Mouse (Mus musculus): Measurements from ENCODE around the gene Myof. TPM values are rescaled to one million over a fixed set of nuclear protein-coding genes. Genes with fewer than 3 reads are reported as not detected.

Gene Myof
- polyA plus RNA-seq, 1 experiment = 4.8 TPM

DNA sequence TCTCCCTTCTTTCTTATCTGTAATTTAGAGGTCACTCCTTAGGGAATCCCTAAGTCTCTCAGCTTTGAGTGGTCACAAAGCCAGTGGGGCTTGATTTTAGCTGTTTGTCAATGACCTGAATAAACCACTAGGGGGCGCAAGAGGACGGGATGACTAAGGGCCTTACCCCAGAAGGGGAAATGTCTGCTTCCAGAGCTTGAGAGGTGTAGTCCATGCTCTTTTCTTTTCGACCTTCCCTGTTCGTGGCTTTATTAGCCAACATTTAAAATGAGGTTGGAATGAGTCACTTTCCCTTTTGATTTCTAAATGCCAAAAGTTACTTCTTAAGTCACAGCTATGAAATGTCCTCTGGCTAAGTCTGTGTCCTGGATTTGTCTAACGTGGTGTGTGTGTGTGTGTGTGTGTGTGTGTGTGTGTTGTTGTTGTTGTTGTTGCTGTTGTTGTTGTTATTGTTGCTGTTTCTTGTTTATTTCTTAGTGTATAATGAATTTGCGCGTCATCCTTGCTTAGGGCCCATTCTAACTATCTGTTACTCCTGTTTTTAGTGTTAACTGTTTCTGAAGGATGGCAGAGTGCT is 87.9 kb downstream of the Myof start:
- no peak overlapping the region for H3K4me3 ChIP-seq (ENCODE audit: low read depth, low read length)
- no peaks in the 10 kb centered on the region for H3K36me3 ChIP-seq (ENCODE audit: control insufficient read depth, insufficient read depth, low read length)
- peak overlapping the region; percentile 52 for H3K27ac ChIP-seq (ENCODE audit: insufficient read depth, low read depth, low read length)
- TF ChIP-seq POLR2A (IDR thresholded peaks at IDR 0.05; ENCODE audit: low read depth, low read length) = no peak
- peak; percentile 81; the same call in 1 of the 2 replicates for TF ChIP-seq CTCF (IDR thresholded peaks at IDR 0.05; ENCODE audit: extremely low read depth, insufficient read length, insufficient replicate concordance, low read depth, low read length)
- WGBS = 31% methylated on average over 7 of the region's 7 CpGs
- H3K4me1 ChIP-seq (ENCODE audit: control insufficient read depth, insufficient read depth, insufficient read length, low read length) = no peaks in the 10 kb centered on the region
- no peaks in the 10 kb centered on the region for H3K27me3 ChIP-seq (ENCODE audit: control insufficient read depth, insufficient read depth, low read length)

- Histone ChIP-seq H3K27ac (ENCODE audit: insufficient read depth, low read depth, low read length) (no peak overlapping the region), H3K36me3 (ENCODE audit: control insufficient read depth, insufficient read depth, low read length) (no peaks in the 10 kb centered on the region; the same call in 1 of the 2 replicates), H3K4me1 (ENCODE audit: control insufficient read depth, insufficient read depth, insufficient read length, low read length) (no peaks in the 10 kb centered on the region), H3K27me3 (ENCODE audit: control insufficient read depth, insufficient read depth, low read length) (no peaks in the 10 kb centered on the region), H3K4me3 (ENCODE audit: low read depth, low read length) (no peak overlapping the region)
- no peak for TF ChIP-seq CTCF (IDR thresholded peaks at IDR 0.05; ENCODE audit: extremely low read depth, insufficient read length, insufficient replicate concordance, low read depth, low read length)
- TF ChIP-seq POLR2A (IDR thresholded peaks at IDR 0.05; ENCODE audit: low read depth, low read length) = no peak
- 78% methylated on average over 5 of the region's 5 CpGs for WGBS
These were observed 88.6 kb downstream of the Myof start for GRCm38 (mm10) chr19:37954772-37955171.

DNA sequence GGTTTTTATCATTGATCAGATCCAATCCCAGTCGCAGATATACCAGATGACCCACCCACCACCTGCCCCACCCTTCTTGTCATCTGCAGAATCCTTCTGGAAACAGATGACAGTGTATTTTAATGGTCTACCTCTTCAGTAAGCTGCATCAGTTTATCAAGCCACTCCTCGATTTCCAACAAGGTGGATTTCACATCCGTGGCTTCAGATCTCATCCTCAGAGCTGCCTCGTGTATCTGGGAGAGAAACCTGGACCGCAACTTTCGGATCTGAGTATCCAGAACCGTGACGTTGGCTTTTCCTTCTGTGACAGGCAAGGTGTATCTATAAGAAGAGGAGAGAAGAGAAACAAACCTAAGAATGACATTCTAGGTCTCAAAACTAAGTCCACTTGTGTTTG is 89.1 kb downstream of the Myof start:
- Histone ChIP-seq H3K27ac (ENCODE audit: insufficient read depth, low read depth, low read length) (no peak overlapping the region), H3K27me3 (ENCODE audit: control insufficient read depth, insufficient read depth, low read length) (no peaks in the 10 kb centered on the region), H3K4me1 (ENCODE audit: control insufficient read depth, insufficient read depth, insufficient read length, low read length) (no peaks in the 10 kb centered on the region), H3K36me3 (ENCODE audit: control insufficient read depth, insufficient read depth, low read length) (no peaks in the 10 kb centered on the region; the same call in 1 of the 2 replicates), H3K4me3 (ENCODE audit: low read depth, low read length) (no peak overlapping the region)
- TF ChIP-seq POLR2A (IDR thresholded peaks at IDR 0.05; ENCODE audit: low read depth, low read length) (no peak), CTCF (IDR thresholded peaks at IDR 0.05; ENCODE audit: extremely low read depth, insufficient read length, insufficient replicate concordance, low read depth, low read length) (no peak)
- WGBS = 76% methylated on average over 8 of the region's 8 CpGs

DNA sequence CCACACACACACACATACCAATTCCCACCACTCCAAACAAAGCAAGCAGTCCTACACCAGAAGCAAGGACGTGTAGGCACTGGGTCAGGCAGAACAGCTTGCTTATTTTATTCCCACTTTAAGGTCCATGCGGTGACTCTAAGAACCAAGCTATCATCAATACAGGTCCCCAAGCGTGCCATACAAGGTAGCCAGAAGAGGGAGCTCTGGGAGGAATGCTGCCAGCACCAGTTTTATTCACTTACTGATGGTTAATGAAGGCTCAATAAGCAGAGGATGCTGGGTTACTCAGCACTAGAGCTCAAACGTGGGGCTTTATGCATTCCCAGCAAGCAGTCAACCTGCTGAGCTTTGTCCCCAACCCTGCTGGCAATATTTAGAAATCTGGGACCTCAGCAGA is 96.7 kb downstream of the Myof start:
- H3K36me3 ChIP-seq (ENCODE audit: control insufficient read depth, insufficient read depth, low read length) = no peaks in the 10 kb centered on the region; the same call in 1 of the 2 replicates
- no peak overlapping the region for H3K4me3 ChIP-seq (ENCODE audit: low read depth, low read length)
- H3K4me1 ChIP-seq (ENCODE audit: control insufficient read depth, insufficient read depth, insufficient read length, low read length) = no peaks in the 10 kb centered on the region
- no peak overlapping the region for H3K27ac ChIP-seq (ENCODE audit: insufficient read depth, low read depth, low read length)
- WGBS = 29% methylated on average over 4 of the region's 4 CpGs
- no peaks in the 10 kb centered on the region for H3K27me3 ChIP-seq (ENCODE audit: control insufficient read depth, insufficient read depth, low read length)
- TF ChIP-seq CTCF (IDR thresholded peaks at IDR 0.05; ENCODE audit: extremely low read depth, insufficient read length, insufficient replicate concordance, low read depth, low read length) = no peak
- no peak for TF ChIP-seq POLR2A (IDR thresholded peaks at IDR 0.05; ENCODE audit: low read depth, low read length)

GRCm38 (mm10) chr19:37946053-37946452 is 97.3 kb downstream of the Myof start:
- Histone ChIP-seq H3K27me3 (ENCODE audit: control insufficient read depth, insufficient read depth, low read length) (no peaks in the 10 kb centered on the region), H3K36me3 (ENCODE audit: control insufficient read depth, insufficient read depth, low read length) (peaks cover 1% of the 10 kb centered on the region; the same call in 1 of the 2 replicates), H3K4me3 (ENCODE audit: low read depth, low read length) (no peak overlapping the region), H3K4me1 (ENCODE audit: control insufficient read depth, insufficient read depth, insufficient read length, low read length) (no peaks in the 10 kb centered on the region), H3K27ac (ENCODE audit: insufficient read depth, low read depth, low read length) (no peak overlapping the region)
- WGBS = 75% methylated on average over 8 of the region's 8 CpGs
- TF ChIP-seq POLR2A (IDR thresholded peaks at IDR 0.05; ENCODE audit: low read depth, low read length) (no peak), CTCF (IDR thresholded peaks at IDR 0.05; ENCODE audit: extremely low read depth, insufficient read length, insufficient replicate concordance, low read depth, low read length) (no peak)

- no peak overlapping the region for H3K4me3 ChIP-seq (ENCODE audit: low read depth, low read length)
- WGBS = 83% methylated on average over 10 of the region's 10 CpGs
- H3K4me1 ChIP-seq (ENCODE audit: control insufficient read depth, insufficient read depth, insufficient read length, low read length) = no peaks in the 10 kb centered on the region
- 0 out of 2 replicates have a peak, but pooled peaks cover 1% of the 10 kb centered on the region for H3K36me3 ChIP-seq (ENCODE audit: control insufficient read depth, insufficient read depth, low read length)
- H3K27ac ChIP-seq (ENCODE audit: insufficient read depth, low read depth, low read length) = no peak overlapping the region
- TF ChIP-seq POLR2A (IDR thresholded peaks at IDR 0.05; ENCODE audit: low read depth, low read length) (no peak), CTCF (IDR thresholded peaks at IDR 0.05; ENCODE audit: extremely low read depth, insufficient read length, insufficient replicate concordance, low read depth, low read length) (no peak)
- no peaks in the 10 kb centered on the region for H3K27me3 ChIP-seq (ENCODE audit: control insufficient read depth, insufficient read depth, low read length)
These were observed 104.2 kb downstream of the Myof start for GRCm38 (mm10) chr19:37939203-37939602.

GRCm38 (mm10) chr19:37937092-37937491 is 106.3 kb downstream of the Myof start:
- Histone ChIP-seq H3K4me1 (ENCODE audit: control insufficient read depth, insufficient read depth, insufficient read length, low read length) (no peaks in the 10 kb centered on the region), H3K36me3 (ENCODE audit: control insufficient read depth, insufficient read depth, low read length) (0 out of 2 replicates have a peak, but pooled peaks cover 1% of the 10 kb centered on the region), H3K27me3 (ENCODE audit: control insufficient read depth, insufficient read depth, low read length) (no peaks in the 10 kb centered on the region), H3K27ac (ENCODE audit: insufficient read depth, low read depth, low read length) (no peak overlapping the region), H3K4me3 (ENCODE audit: low read depth, low read length) (no peak overlapping the region)
- TF ChIP-seq POLR2A (IDR thresholded peaks at IDR 0.05; ENCODE audit: low read depth, low read length) (no peak), CTCF (IDR thresholded peaks at IDR 0.05; ENCODE audit: extremely low read depth, insufficient read length, insufficient replicate concordance, low read depth, low read length) (no peak)
